Mouse (Mus musculus) hindbrain, embryonic 13.5 days (tissue): ENCODE measurements around the gene Stk16. TPM values are rescaled to one million over a fixed set of nuclear protein-coding genes. Genes with fewer than 3 reads are reported as not detected.

Experiments
- ATAC-seq: fragments of 200-750 bp; cut with Nextera tagmentation; 2 replicates; pipeline ENCODE4 v1.8.0; 2017; ENCODE audit warnings: moderate TSS enrichment; ENCODE audit not compliant: low FRiP score
- H3K27ac ChIP-seq: fragments of 300-500 bp; sonication (generic); 2 replicates; pipeline ENCODE4 v1.5.1; 2015; ENCODE audit warnings: inconsistent platforms, mild to moderate bottlenecking, moderate library complexity
- H3K27me3 ChIP-seq: fragments of 300-500 bp; sonication (generic); 2 replicates; pipeline ENCODE4 v1.6.1; 2015; ENCODE audit warnings: mild to moderate bottlenecking, inconsistent platforms
- H3K36me3 ChIP-seq: fragments of 300-500 bp; sonication (generic); 2 replicates; pipeline ENCODE4 v1.6.1; 2015; ENCODE audit warnings: mild to moderate bottlenecking, inconsistent platforms
- H3K4me1 ChIP-seq: fragments of 300-500 bp; sonication (generic); replicated peaks from 2 replicates; pipeline ENCODE4 v1.6.1; 2015; ENCODE audit warnings: inconsistent platforms
- H3K4me2 ChIP-seq: fragments of 300-500 bp; sonication (generic); 2 replicates; pipeline ENCODE4 v1.6.1; 2015; ENCODE audit warnings: inconsistent platforms, mild to moderate bottlenecking, moderate library complexity
- H3K4me3 ChIP-seq: fragments of 300-500 bp; sonication (generic); 2 replicates; pipeline ENCODE4 v1.5.1; 2015; ENCODE audit warnings: mild to moderate bottlenecking, inconsistent platforms
- H3K9ac ChIP-seq: fragments of 300-500 bp; sonication (generic); 2 replicates; pipeline ENCODE4 v1.6.1; 2015; ENCODE audit warnings: mild to moderate bottlenecking, inconsistent platforms
- H3K9me3 ChIP-seq: fragments of 300-500 bp; sonication (generic); 2 replicates; pipeline ENCODE4 v1.6.1; 2016; ENCODE audit warnings: inconsistent platforms
- WGBS: fragments of 180-500 bp; shearing (Covaris S2); methylation state at CpG from one replicate; pipeline ENCODE4 v1.1.7; 2015; 5-methylcytosine and 5-hydroxymethylcytosine counted together
- polyA plus RNA-seq: library from polyadenylated mRNA; unstranded; fragments of >200 nt; fragmentation: Nextera tagmentation; extraction: Ambion mirVana; gene quantifications from 2 replicates; pipeline ENCODE4 v1.2.1, GENCODE M21; 2015

Gene Stk16
- polyA plus RNA-seq, 1 experiment from 2014 or later = 138 TPM

- Histone ChIP-seq H3K4me3 (no peak overlapping the region), H3K9ac (peak overlapping the region; percentile 36; the same call in 1 of the 2 replicates), H3K4me2 (no peak overlapping the region), H3K9me3 (no peaks in the 10 kb centered on the region), H3K4me1 (peaks cover 21% of the 10 kb centered on the region), H3K36me3 (peaks cover 13% of the 10 kb centered on the region), H3K27ac (no peak overlapping the region), H3K27me3 (0 out of 2 replicates have a peak, but pooled peaks cover 9% of the 10 kb centered on the region)
- 56% methylated on average over 9 of the region's 9 CpGs for WGBS
- ATAC-seq = no peak
These were observed 37.6 kb downstream of the Stk16 start for GRCm38 (mm10) chr1:75248041-75248772.

DNA sequence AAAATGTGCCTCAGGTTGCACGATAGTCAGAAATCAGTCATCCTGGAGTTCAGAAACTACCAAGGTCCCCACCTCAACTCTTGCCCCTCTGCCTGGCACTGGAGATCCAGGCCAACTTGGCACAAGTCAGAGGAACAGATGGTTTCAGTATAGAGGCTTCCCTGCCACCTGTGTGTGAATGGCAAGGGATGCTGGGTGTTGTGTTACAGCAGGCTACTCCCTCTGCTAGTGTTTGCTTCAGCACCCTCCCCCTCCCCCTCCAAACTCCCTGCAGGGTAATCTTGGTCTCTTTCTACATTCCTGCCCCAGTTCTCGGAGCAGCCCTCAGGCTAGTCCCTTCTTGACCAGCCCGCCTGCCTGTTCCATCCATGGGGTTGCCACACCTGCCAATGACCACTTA, 39.9 kb downstream of the Stk16 start:
- Histone ChIP-seq H3K27ac (no peak overlapping the region), H3K4me3 (no peak overlapping the region), H3K27me3 (0 out of 2 replicates have a peak, but pooled peaks cover 9% of the 10 kb centered on the region), H3K9me3 (no peaks in the 10 kb centered on the region), H3K36me3 (no peaks in the 10 kb centered on the region), H3K4me2 (no peak overlapping the region), H3K9ac (no peak overlapping the region), H3K4me1 (peaks cover 32% of the 10 kb centered on the region)
- no peak for ATAC-seq
- WGBS = 60% methylated on average over 3 of the region's 3 CpGs

- H3K9ac ChIP-seq = 0 out of 2 replicates have a peak overlapping the region, but pooled peaks have one; percentile 39
- 0 out of 2 replicates have a peak, but pooled peaks cover 9% of the 10 kb centered on the region for H3K27me3 ChIP-seq
- WGBS = 2% methylated on average over 21 of the region's 22 CpGs
- peaks cover 32% of the 10 kb centered on the region for H3K4me1 ChIP-seq
- H3K36me3 ChIP-seq = no peaks in the 10 kb centered on the region
- H3K27ac ChIP-seq = peak overlapping the region; percentile 40; the same call in 1 of the 2 replicates
- ATAC-seq = 0 out of 2 replicates have a peak, but pooled peaks have one; percentile 25
- peak overlapping the region; percentile 25 for H3K4me3 ChIP-seq
- no peaks in the 10 kb centered on the region for H3K9me3 ChIP-seq
- H3K4me2 ChIP-seq = peak overlapping the region; percentile 47
These were observed 40.7 kb downstream of the Stk16 start for GRCm38 (mm10) chr1:75251112-75251970.

GRCm38 (mm10) chr1:75252308-75252707, 41.7 kb downstream of the Stk16 start:
- peaks cover 30% of the 10 kb centered on the region for H3K4me1 ChIP-seq
- H3K9me3 ChIP-seq = no peaks in the 10 kb centered on the region
- no peak overlapping the region for H3K4me2 ChIP-seq
- H3K36me3 ChIP-seq = no peaks in the 10 kb centered on the region
- ATAC-seq = no peak
- no peak overlapping the region for H3K4me3 ChIP-seq
- 78% methylated on average over 13 of the region's 13 CpGs for WGBS
- no peak overlapping the region for H3K27ac ChIP-seq
- H3K9ac ChIP-seq = no peak overlapping the region
- peaks cover 15% of the 10 kb centered on the region; the same call in 1 of the 2 replicates for H3K27me3 ChIP-seq

DNA sequence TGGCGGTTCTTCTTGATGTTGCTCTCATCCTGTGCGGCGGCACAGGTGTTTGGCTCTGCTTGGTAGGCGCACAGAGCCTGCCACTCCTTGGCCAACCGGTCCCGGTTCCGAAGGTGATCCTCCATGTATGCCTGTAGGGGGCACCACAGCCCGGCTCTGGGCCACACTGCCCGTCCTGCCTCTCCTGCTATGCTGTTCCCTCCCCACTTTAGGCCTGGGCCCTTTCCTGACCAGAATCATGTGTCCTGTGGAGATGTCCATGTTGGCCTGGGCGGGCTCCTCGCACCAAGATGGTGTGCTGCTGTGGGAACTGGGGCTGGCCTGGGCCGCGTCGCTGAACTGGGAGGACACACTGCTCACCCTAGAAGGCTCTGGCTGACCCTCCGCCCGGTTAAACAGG, 42.4 kb downstream of the Stk16 start:
- no peak overlapping the region for H3K9ac ChIP-seq
- no peak for ATAC-seq
- WGBS = 73% methylated on average over 16 of the region's 16 CpGs
- H3K4me3 ChIP-seq = no peak overlapping the region
- no peak overlapping the region for H3K27ac ChIP-seq
- peaks cover 23% of the 10 kb centered on the region for H3K4me1 ChIP-seq
- H3K9me3 ChIP-seq = no peaks in the 10 kb centered on the region
- peaks cover 19% of the 10 kb centered on the region for H3K27me3 ChIP-seq
- no peak overlapping the region for H3K4me2 ChIP-seq
- H3K36me3 ChIP-seq = no peaks in the 10 kb centered on the region

GRCm38 (mm10) chr1:75253849-75254624, 43.4 kb downstream of the Stk16 start:
- Histone ChIP-seq H3K27ac (0 out of 2 replicates have a peak overlapping the region, but pooled peaks have one; percentile 27), H3K9ac (no peak overlapping the region), H3K4me2 (no peak overlapping the region), H3K27me3 (peaks cover 23% of the 10 kb centered on the region), H3K4me1 (peaks cover 19% of the 10 kb centered on the region), H3K36me3 (no peaks in the 10 kb centered on the region), H3K9me3 (no peaks in the 10 kb centered on the region), H3K4me3 (no peak overlapping the region)
- WGBS = 65% methylated on average over 16 of the region's 16 CpGs
- peak; percentile 7; the same call in 1 of the 2 replicates for ATAC-seq

DNA sequence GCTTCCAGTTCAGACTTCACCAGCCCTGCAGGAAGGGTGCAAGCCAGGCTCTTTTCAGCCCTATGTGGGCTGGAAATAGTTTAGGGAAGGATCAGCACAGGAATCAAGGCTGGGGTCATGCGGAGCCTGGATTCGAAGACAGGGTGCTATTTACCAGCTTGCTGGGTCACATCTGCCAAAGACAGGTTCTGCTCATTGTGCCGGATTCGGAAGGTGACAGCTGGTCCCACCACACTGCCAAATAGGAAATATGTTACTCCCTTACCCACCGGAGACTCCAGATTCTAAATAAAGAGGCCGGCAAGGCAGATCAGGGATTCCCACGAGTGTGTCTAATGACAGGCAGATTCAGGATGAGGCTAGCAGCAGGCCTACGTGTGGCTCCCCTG, 44.0 kb downstream of the Stk16 start:
- WGBS = 44% methylated on average over 8 of the region's 8 CpGs
- no peak overlapping the region for H3K4me2 ChIP-seq
- H3K27ac ChIP-seq = 0 out of 2 replicates have a peak overlapping the region, but pooled peaks have one; percentile 27
- H3K27me3 ChIP-seq = peaks cover 25% of the 10 kb centered on the region
- H3K9ac ChIP-seq = peak overlapping the region; percentile 39; the same call in 1 of the 2 replicates
- ATAC-seq = no peak
- no peaks in the 10 kb centered on the region for H3K36me3 ChIP-seq
- peaks cover 19% of the 10 kb centered on the region for H3K4me1 ChIP-seq
- H3K4me3 ChIP-seq = no peak overlapping the region
- H3K9me3 ChIP-seq = no peaks in the 10 kb centered on the region

GRCm38 (mm10) chr1:75255516-75256046, 44.9 kb downstream of the Stk16 start:
- Histone ChIP-seq H3K4me2 (no peak overlapping the region), H3K36me3 (no peaks in the 10 kb centered on the region), H3K9me3 (no peaks in the 10 kb centered on the region), H3K4me3 (no peak overlapping the region), H3K9ac (no peak overlapping the region), H3K4me1 (peaks cover 19% of the 10 kb centered on the region), H3K27ac (no peak overlapping the region), H3K27me3 (peaks cover 32% of the 10 kb centered on the region)
- WGBS = 74% methylated on average over 10 of the region's 10 CpGs
- no peak for ATAC-seq

GRCm38 (mm10) chr1:75261278-75261677, 50.6 kb downstream of the Stk16 start:
- no peak overlapping the region for H3K4me2 ChIP-seq
- H3K27ac ChIP-seq = no peak overlapping the region
- peaks cover 19% of the 10 kb centered on the region for H3K4me1 ChIP-seq
- ATAC-seq = no peak
- H3K36me3 ChIP-seq = no peaks in the 10 kb centered on the region
- no peaks in the 10 kb centered on the region for H3K9me3 ChIP-seq
- no peak overlapping the region for H3K4me3 ChIP-seq
- peaks cover 76% of the 10 kb centered on the region for H3K27me3 ChIP-seq
- H3K9ac ChIP-seq = no peak overlapping the region

- H3K27me3 ChIP-seq = peaks cover 75% of the 10 kb centered on the region
- no peaks in the 10 kb centered on the region for H3K36me3 ChIP-seq
- no peak overlapping the region for H3K27ac ChIP-seq
- WGBS = 2% methylated on average over 40 of the region's 40 CpGs
- peak overlapping the region; percentile 69 for H3K4me2 ChIP-seq
- ATAC-seq = peak; percentile 76
- H3K4me3 ChIP-seq = peak overlapping the region; percentile 52
- peak overlapping the region; percentile 67 for H3K9ac ChIP-seq
- H3K9me3 ChIP-seq = no peaks in the 10 kb centered on the region
- H3K4me1 ChIP-seq = peaks cover 19% of the 10 kb centered on the region
These were observed 52.6 kb downstream of the Stk16 start for GRCm38 (mm10) chr1:75262969-75263951.
